20 mouse cellular contexts compared by ENCODE assay signal in genomic region chr8:120984888-120985287, GRCm38 (mm10).
DNase-seq lines count a peak whose midpoint lies in the region; ATAC-seq lines count a peak whose summit lies in the region.
"Had no signal": no experiment of that assay in that cellular context is flagged by ENCODE, and none has a peak within 500 bp of the region (broad histone marks: within the 10 kb centered on the region; RNA-seq: fewer than 3 reads in every experiment).

No protein-coding gene starts in this region.

- no peaks in the 10 kb centered on the region for H3K36me3 ChIP-seq in lung, embryonic 15.5 days
- no peaks in the 10 kb centered on the region for H3K36me3 ChIP-seq in stomach, embryonic 16.5 days (ENCODE audit: control insufficient read depth, insufficient read depth, low read length)
- H3K36me3 ChIP-seq in hindbrain, embryonic 11.5 days (ENCODE audit: control insufficient read depth, insufficient read depth, low read length) = no peaks in the 10 kb centered on the region
- H3K36me3 ChIP-seq: forebrain, embryonic 12.5 days; limb, embryonic 13.5 days; neural tube, embryonic 13.5 days had no signal

- H3K9ac ChIP-seq in lung, embryonic 15.5 days = no peak overlapping the region
- H3K9ac ChIP-seq in stomach, embryonic 16.5 days (ENCODE audit: low read length) = no peak overlapping the region
- no peak overlapping the region for H3K9ac ChIP-seq in hindbrain, embryonic 11.5 days (ENCODE audit: low read depth, low read length)
- H3K9ac ChIP-seq: forebrain, embryonic 12.5 days; hindbrain, embryonic 14.5 days; limb, embryonic 13.5 days; liver, embryonic 14.5 days; neural tube, embryonic 13.5 days had no signal

- H3K4me3 ChIP-seq in lung, embryonic 15.5 days = no peak overlapping the region
- no peak overlapping the region for H3K4me3 ChIP-seq in stomach, embryonic 16.5 days (replicated peaks; ENCODE audit: low read length)
- H3K4me3 ChIP-seq in hindbrain, embryonic 11.5 days (ENCODE audit: low read depth, low read length) = no peak overlapping the region
- H3K4me3 ChIP-seq: forebrain, embryonic 12.5 days; limb, embryonic 13.5 days; neural tube, embryonic 13.5 days had no signal

- H3K4me1 ChIP-seq in lung, embryonic 15.5 days = peaks cover 12% of the 10 kb centered on the region; the same call in 1 of the 2 replicates
- peaks cover 13% of the 10 kb centered on the region for H3K4me1 ChIP-seq in stomach, embryonic 16.5 days (ENCODE audit: control insufficient read depth, insufficient read depth, low read length)
- no peaks in the 10 kb centered on the region for H3K4me1 ChIP-seq in hindbrain, embryonic 11.5 days (replicated peaks; ENCODE audit: control insufficient read depth, insufficient read depth, low read length)
- H3K4me1 ChIP-seq: forebrain, embryonic 12.5 days had no signal

- no peak overlapping the region for H3K4me2 ChIP-seq in lung, embryonic 15.5 days
- H3K4me2 ChIP-seq in stomach, embryonic 16.5 days (ENCODE audit: low read depth, low read length) = no peak overlapping the region
- H3K4me2 ChIP-seq in hindbrain, embryonic 11.5 days (replicated peaks; ENCODE audit: low read depth, low read length) = no peak overlapping the region
- H3K4me2 ChIP-seq: forebrain, embryonic 12.5 days; hindbrain, embryonic 14.5 days; limb, embryonic 13.5 days; midbrain, embryonic 11.5 days; neural tube, embryonic 13.5 days had no signal

- peak; percentile 18 for DNase-seq in embryo, embryonic 10.5 days (ENCODE audit: low spot score)
- DNase-seq in embryo, embryonic 9.5 days (ENCODE audit: extremely low spot score) = no peak
- DNase-seq in lung, postnatal 36 days = no peak
- peak; percentile 53 for DNase-seq in adrenal gland, postnatal 14 days
- no peak for DNase-seq in hindbrain, embryonic 11.5 days (ENCODE audit: low spot score)
- DNase-seq: cerebellum, adult 9-11 months; embryo, embryonic 11 days; gastrocnemius, postnatal 36 days; kidney, adult 18-20 months; kidney, postnatal 25 days; retina, postnatal 1 day; right cerebral cortex, postnatal 4 days had no signal

- WGBS in lung, embryonic 15.5 days = 30% methylated on average over 8 of the region's 8 CpGs
- WGBS in stomach, embryonic 16.5 days = 46% methylated on average over 8 of the region's 8 CpGs
- 80% methylated on average over 8 of the region's 8 CpGs for WGBS in hindbrain, embryonic 11.5 days

- H3K27me3 ChIP-seq in lung, embryonic 15.5 days = no peaks in the 10 kb centered on the region; the same call in 1 of the 2 replicates
- no peaks in the 10 kb centered on the region for H3K27me3 ChIP-seq in stomach, embryonic 16.5 days (ENCODE audit: control insufficient read depth, insufficient read depth, low read length)
- H3K27me3 ChIP-seq in hindbrain, embryonic 11.5 days (ENCODE audit: control insufficient read depth, insufficient read depth, low read length) = no peaks in the 10 kb centered on the region
- H3K27me3 ChIP-seq: neural tube, embryonic 13.5 days had no signal

- peak; percentile 25; the same call in 1 of the 2 replicates for ATAC-seq in lung, embryonic 15.5 days (ENCODE audit: borderline replicate concordance, extremely low read depth, low FRiP score, low TSS enrichment)
- ATAC-seq in stomach, embryonic 16.5 days (ENCODE audit: insufficient read depth, low FRiP score) = no peak
- ATAC-seq in hindbrain, embryonic 11.5 days (ENCODE audit: low FRiP score) = no peak

- 0 out of 2 replicates have a peak overlapping the region, but pooled peaks have one; percentile 19 for H3K27ac ChIP-seq in lung, embryonic 15.5 days
- peak overlapping the region; percentile 66 for H3K27ac ChIP-seq in stomach, embryonic 16.5 days (ENCODE audit: low read length)
- H3K27ac ChIP-seq in hindbrain, embryonic 11.5 days (ENCODE audit: low read depth, low read length) = no peak overlapping the region
- H3K27ac ChIP-seq: forebrain, embryonic 12.5 days; hindbrain, embryonic 14.5 days; limb, embryonic 13.5 days; liver, embryonic 14.5 days; neural tube, embryonic 13.5 days had no signal

- no peaks in the 10 kb centered on the region for H3K9me3 ChIP-seq in lung, embryonic 15.5 days
- H3K9me3 ChIP-seq in stomach, embryonic 16.5 days (replicated peaks; ENCODE audit: control insufficient read depth, low read length) = no peaks in the 10 kb centered on the region
- H3K9me3 ChIP-seq in hindbrain, embryonic 11.5 days (ENCODE audit: control insufficient read depth, low read length) = no peaks in the 10 kb centered on the region
- H3K9me3 ChIP-seq: forebrain, embryonic 12.5 days; limb, embryonic 13.5 days; neural tube, embryonic 13.5 days had no signal

Comparison
In these comparisons a context has a peak if more than half of its experiments do, and no peak if none do; other contexts are left out.
1. DNase-seq: peak in embryo, embryonic 10.5 days (single experiment) and adrenal gland, postnatal 14 days (single experiment); none in embryo, embryonic 9.5 days (single experiment), lung, postnatal 36 days (single experiment) and hindbrain, embryonic 11.5 days (single experiment).